Mouse (Mus musculus): ENCODE results near the gene Snrpb2.

Snrpb2 gene

GRCm38 (mm10) chr2:143094761-143095160 is 31.9 kb downstream of the Snrpb2 start:
- no peak for DNase-seq (ENCODE audit: low spot score in 2 of 2)

- DNase-seq (ENCODE audit: low spot score in 2 of 2), result no peak
These were observed 34.3 kb downstream of the Snrpb2 start for GRCm38 (mm10) chr2:143097170-143097569.

DNA sequence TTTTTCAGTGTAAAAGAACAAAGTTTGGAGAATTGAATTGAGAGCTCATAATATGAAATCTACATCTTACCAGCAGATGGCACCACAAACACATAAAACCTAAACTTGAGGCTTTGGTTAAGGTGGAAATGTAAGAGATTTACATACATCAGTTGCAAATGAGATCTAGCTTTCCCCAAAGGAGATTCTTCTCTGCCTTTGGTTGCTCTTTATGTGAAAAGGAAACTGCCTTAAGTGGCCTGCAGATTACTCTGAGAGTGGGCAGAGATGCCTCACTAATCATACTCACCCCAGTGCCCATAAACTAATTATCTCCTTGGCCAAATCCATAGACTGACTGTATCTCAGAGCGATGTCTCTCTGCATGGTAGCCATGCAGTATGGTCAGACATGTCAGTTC is 51.0 kb downstream of the Snrpb2 start:
- DNase-seq (ENCODE audit: low spot score in 2 of 2), result no peak

DNA sequence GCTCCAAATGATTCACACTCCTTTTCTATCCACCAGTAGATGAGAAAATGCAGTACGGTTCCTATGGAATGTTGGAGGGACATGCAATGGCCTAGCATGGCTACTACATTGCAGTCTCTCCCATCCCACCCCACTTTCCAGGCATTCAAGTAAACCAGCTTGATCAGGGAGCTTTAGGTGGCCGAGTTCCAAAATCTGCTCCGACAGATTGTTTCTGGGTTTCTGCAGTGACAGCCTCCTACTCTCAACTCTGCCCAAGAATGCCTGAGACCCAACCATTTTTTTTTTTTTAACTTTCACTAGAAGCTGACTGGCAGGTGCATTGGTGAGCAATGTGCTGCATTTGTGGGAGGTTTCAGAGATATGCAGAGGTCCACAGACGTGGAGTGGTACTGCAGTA is 51.9 kb downstream of the Snrpb2 start:
- no peak for DNase-seq (ENCODE audit: low spot score in 2 of 2)

GRCm38 (mm10) chr2:143117453-143117852 is 54.6 kb downstream of the Snrpb2 start:
- no peak for DNase-seq (ENCODE audit: low spot score in 2 of 2)

DNA sequence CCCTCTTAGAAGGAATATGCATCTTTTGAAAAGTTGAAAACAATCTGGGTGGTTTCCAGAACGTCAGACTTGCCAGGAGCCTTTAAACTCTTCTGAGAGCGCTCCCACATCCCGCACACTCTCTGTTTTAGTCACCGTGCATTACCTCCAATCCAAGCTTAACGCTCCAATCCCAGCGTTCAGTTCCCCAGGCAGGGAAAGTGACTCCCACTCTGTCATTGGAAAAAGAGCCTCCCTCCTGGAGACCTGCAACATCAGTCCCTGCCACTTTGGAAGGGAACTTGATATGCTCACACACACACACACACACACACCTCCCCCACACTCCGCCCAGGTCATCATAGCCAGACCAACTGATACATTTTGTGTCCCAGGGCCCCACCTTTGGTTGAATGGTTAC is 55.4 kb downstream of the Snrpb2 start:
- no peak for DNase-seq (ENCODE audit: low spot score in 2 of 2)

All from frontal cortex, postnatal 25 days (tissue).